Mouse (Mus musculus): ENCODE measurements at regions not wholly inside any gene's neighbourhood (a gene's known extent, or its start where the extent isn't known, plus 50 kb on each side); places are given as distances from the start of the nearest gene placed in this dataset.

DNA sequence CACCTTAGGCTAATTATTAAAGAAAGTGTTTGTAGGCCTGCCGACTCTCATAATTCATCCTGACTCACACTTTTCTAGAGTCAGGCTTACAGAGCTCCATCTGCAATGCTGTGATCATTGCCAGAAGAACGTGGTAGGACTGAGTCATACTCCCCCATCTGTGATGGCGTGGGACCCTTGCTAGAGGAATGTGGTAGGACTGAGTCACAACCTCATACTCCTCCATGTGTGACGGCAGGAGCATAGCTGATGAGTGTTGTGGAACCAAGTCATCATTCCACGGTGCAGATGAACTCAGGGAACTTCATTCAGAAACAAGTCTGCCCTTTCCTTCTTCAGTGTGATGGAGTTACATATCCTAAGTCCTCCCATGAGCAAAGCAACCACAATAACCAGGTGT lies 193.4 kb upstream of the Nrp1 start:
- TF ChIP-seq POLR2A (IDR thresholded peaks at IDR 0.05; ENCODE audit: low read depth, low read length) (0 out of 2 replicates have a peak, but pooled peaks have one; percentile 31), CTCF (IDR thresholded peaks at IDR 0.05; ENCODE audit: borderline replicate concordance, insufficient read depth, low read length) (no peak)
